Mouse (Mus musculus) CH12.LX (cell line): ENCODE data around the gene Kif11. TPM values are rescaled to one million over a fixed set of nuclear protein-coding genes. Genes with fewer than 3 reads are reported as not detected.

Experiments
- DNase-seq: peaks from one replicate; pipeline ENCODE4 v3.0.0-alpha.2; 2013; ENCODE audit errors: extremely low read depth
- H3K27ac ChIP-seq: 2 replicates; pipeline ENCODE4 v1.5.1; 2012; ENCODE audit warnings: low read depth, mild to moderate bottlenecking, control low read depth, moderate library complexity; ENCODE audit not compliant: insufficient read depth
- H3K27me3 ChIP-seq: replicated peaks from 2 replicates; pipeline ENCODE3; 2012; ENCODE audit warnings: inconsistent platforms
- H3K36me3 ChIP-seq, 2 experiments: replicated peaks in 1 of 2; 2 replicates each; pipeline versions ENCODE3 to v1.6.1; 2012; ENCODE audit warnings: inconsistent platforms in 1 of 2, low read length in 1 of 2, mild to moderate bottlenecking in 1 of 2, mixed read lengths in 1 of 2, moderate library complexity in 1 of 2; ENCODE audit not compliant: control insufficient read depth in 1 of 2, insufficient read depth in 1 of 2
- H3K4me1 ChIP-seq, 2 experiments: 2 replicates each; pipeline ENCODE4 v1.6.1; 2012; ENCODE audit warnings: inconsistent platforms in 1 of 2, moderate library complexity in 1 of 2; ENCODE audit not compliant: insufficient read depth in 2 of 2, control insufficient read depth in 1 of 2
- H3K4me2 ChIP-seq: 2 replicates; pipeline ENCODE4 v1.6.1; 2012; ENCODE audit warnings: low read depth, mild to moderate bottlenecking, control low read depth; ENCODE audit not compliant: poor library complexity, insufficient read depth, severe bottlenecking
- H3K4me3 ChIP-seq, 3 experiments: fragments of 150-350 bp in 1 of 3; sonication (generic) in 1 of 3; replicated peaks in 1 of 3; 2 replicates each; pipeline versions ENCODE3 to v1.5.1; 2011 to 2012; ENCODE audit warnings: low read depth in 2 of 3, low read length in 2 of 3, mild to moderate bottlenecking in 2 of 3, moderate library complexity in 2 of 3, control low read depth in 1 of 3, improper control_type of control experiment in 1 of 3, inconsistent platforms in 1 of 3, mixed read lengths in 1 of 3; ENCODE audit not compliant: poor library complexity in 1 of 3
- H3K79me2 ChIP-seq: replicated peaks from 2 replicates; pipeline ENCODE4 v1.6.1; 2012; ENCODE audit warnings: mild to moderate bottlenecking, moderate library complexity; ENCODE audit not compliant: control insufficient read depth, poor library complexity, insufficient read depth, severe bottlenecking; ENCODE audit errors: extremely low read depth
- H3K9ac ChIP-seq: 2 replicates; pipeline ENCODE4 v1.6.1; 2012; ENCODE audit warnings: low read depth, mild to moderate bottlenecking, control low read depth, moderate library complexity; ENCODE audit not compliant: insufficient read depth
- H3K9me3 ChIP-seq: replicated peaks from 2 replicates; pipeline ENCODE3; 2012; ENCODE audit warnings: low read length, inconsistent platforms, mixed read lengths
- BHLHE40 ChIP-seq: IDR thresholded peaks from 2 replicates; pipeline ENCODE4 v1.6.1; 2011; ENCODE audit warnings: mild to moderate bottlenecking, low read depth, low read length, improper control_type of control experiment
- CHD1 ChIP-seq: IDR thresholded peaks from 2 replicates; pipeline ENCODE4 v1.6.1; 2012; ENCODE audit warnings: low read depth, low read length, improper control_type of control experiment, inconsistent platforms
- CHD2 ChIP-seq: IDR thresholded peaks from 2 replicates; pipeline ENCODE4 v1.6.1; 2011; ENCODE audit warnings: low read length, improper control_type of control experiment
- CTCF ChIP-seq, 2 experiments: IDR thresholded peaks in 1 of 2; conservative IDR thresholded peaks in 1 of 2; 2 replicates each; pipeline ENCODE4 v1.5.1; 2011 to 2012; ENCODE audit warnings: low read depth in 2 of 2, low read length in 2 of 2, improper control_type of control experiment in 1 of 2, inconsistent platforms in 1 of 2, mild to moderate bottlenecking in 1 of 2, moderate library complexity in 1 of 2
- E2F4 ChIP-seq: IDR thresholded peaks from 2 replicates; pipeline ENCODE4 v1.6.1; 2011; ENCODE audit warnings: low read depth, low read length, improper control_type of control experiment; ENCODE audit not compliant: insufficient replicate concordance
- ELF1 ChIP-seq: IDR thresholded peaks from 2 replicates; pipeline ENCODE4 v1.6.1; 2014; ENCODE audit warnings: low read depth, mild to moderate bottlenecking, inconsistent platforms, low read length, improper control_type of control experiment
- EP300 ChIP-seq: IDR thresholded peaks from 2 replicates; pipeline ENCODE4 v1.6.1; 2011; ENCODE audit warnings: low read length, improper control_type of control experiment
- ETS1 ChIP-seq: conservative IDR thresholded peaks from 2 replicates; pipeline ENCODE4 v1.6.1; 2012; ENCODE audit warnings: low read depth, mild to moderate bottlenecking, inconsistent platforms, low read length, improper control_type of control experiment, moderate library complexity
- GABPA ChIP-seq: IDR thresholded peaks from 2 replicates; pipeline ENCODE4 v1.6.1; 2012; ENCODE audit warnings: low read depth, low read length, improper control_type of control experiment, inconsistent platforms; ENCODE audit not compliant: insufficient replicate concordance
- HCFC1 ChIP-seq: IDR thresholded peaks from 2 replicates; pipeline ENCODE4 v1.6.1; 2012; ENCODE audit warnings: low read depth, mild to moderate bottlenecking, inconsistent platforms, low read length, improper control_type of control experiment
- IRF4 ChIP-seq: IDR thresholded peaks from 2 replicates; pipeline ENCODE4 v1.6.1; 2014; ENCODE audit warnings: low read depth, mild to moderate bottlenecking, inconsistent platforms, low read length, improper control_type of control experiment
- JUND ChIP-seq: conservative IDR thresholded peaks from 2 replicates; pipeline ENCODE4 v1.6.1; 2011; ENCODE audit warnings: low read depth, low read length, improper control_type of control experiment
- MAFK ChIP-seq: IDR thresholded peaks from 2 replicates; pipeline ENCODE4 v1.6.1; 2011; ENCODE audit warnings: low read length, improper control_type of control experiment; ENCODE audit not compliant: insufficient replicate concordance
- MAX ChIP-seq: IDR thresholded peaks from 2 replicates; pipeline ENCODE4 v1.6.1; 2011; ENCODE audit warnings: low read length, improper control_type of control experiment
- MAZ ChIP-seq: IDR thresholded peaks from 2 replicates; pipeline ENCODE4 v1.6.1; 2012; ENCODE audit warnings: low read depth, mild to moderate bottlenecking, inconsistent platforms, low read length, improper control_type of control experiment, moderate library complexity
- MEF2A ChIP-seq: IDR thresholded peaks from 2 replicates; pipeline ENCODE4 v1.6.1; 2014; ENCODE audit warnings: low read depth, mild to moderate bottlenecking, inconsistent platforms, low read length, improper control_type of control experiment, borderline replicate concordance
- MXI1 ChIP-seq: IDR thresholded peaks from 2 replicates; pipeline ENCODE4 v1.6.1; 2011; ENCODE audit warnings: mild to moderate bottlenecking, low read depth, low read length, improper control_type of control experiment
- MYC ChIP-seq: IDR thresholded peaks from 2 replicates; pipeline ENCODE4 v1.6.1; 2011; ENCODE audit warnings: low read depth, mild to moderate bottlenecking, improper control_type of control experiment, low read length
- NELFE ChIP-seq: IDR thresholded peaks from 2 replicates; pipeline ENCODE4 v1.6.1; 2011; ENCODE audit warnings: low read depth, low read length, improper control_type of control experiment
- POLR2A ChIP-seq: IDR thresholded peaks from 2 replicates; pipeline ENCODE4 v1.6.1; 2011; ENCODE audit warnings: low read depth, mild to moderate bottlenecking, improper control_type of control experiment, low read length
- POLR2AphosphoS2 ChIP-seq: IDR thresholded peaks from 2 replicates; pipeline ENCODE4 v1.6.1; 2011; ENCODE audit warnings: low read depth, low read length, improper control_type of control experiment
- RAD21 ChIP-seq: IDR thresholded peaks from 2 replicates; pipeline ENCODE4 v1.6.1; 2011; ENCODE audit warnings: low read depth, mild to moderate bottlenecking, low read length, improper control_type of control experiment, moderate library complexity
- SIN3A ChIP-seq: IDR thresholded peaks from 2 replicates; pipeline ENCODE4 v1.6.1; 2012; ENCODE audit warnings: low read length, improper control_type of control experiment, inconsistent platforms
- SMC3 ChIP-seq: IDR thresholded peaks from 2 replicates; pipeline ENCODE4 v1.6.1; 2011; ENCODE audit warnings: low read depth, low read length, improper control_type of control experiment
- TBP ChIP-seq: conservative IDR thresholded peaks from 2 replicates; pipeline ENCODE4 v1.6.1; 2011; ENCODE audit warnings: low read depth, low read length, improper control_type of control experiment
- TCF12 ChIP-seq: IDR thresholded peaks from 2 replicates; pipeline ENCODE4 v1.6.1; 2014; ENCODE audit warnings: low read depth, mild to moderate bottlenecking, inconsistent platforms, low read length, improper control_type of control experiment
- UBTF ChIP-seq: IDR thresholded peaks from 2 replicates; pipeline ENCODE4 v1.6.1; 2012; ENCODE audit warnings: low read depth, mild to moderate bottlenecking, inconsistent platforms, low read length, improper control_type of control experiment, moderate library complexity
- USF1 ChIP-seq: IDR thresholded peaks from 2 replicates; pipeline ENCODE4 v1.6.1; 2014; ENCODE audit warnings: low read depth, mild to moderate bottlenecking, inconsistent platforms, low read length, improper control_type of control experiment
- USF2 ChIP-seq: conservative IDR thresholded peaks from 2 replicates; pipeline ENCODE4 v1.6.1; 2011; ENCODE audit warnings: low read depth, low read length, improper control_type of control experiment
- ZC3H11A ChIP-seq: IDR thresholded peaks from 2 replicates; pipeline ENCODE4 v1.6.1; 2012; ENCODE audit warnings: low read depth, mild to moderate bottlenecking, inconsistent platforms, low read length, improper control_type of control experiment
- ZKSCAN1 ChIP-seq: IDR thresholded peaks from 2 replicates; pipeline ENCODE4 v1.6.1; 2012; ENCODE audit warnings: low read depth, inconsistent platforms, low read length, improper control_type of control experiment, borderline replicate concordance
- ZNF384 ChIP-seq: IDR thresholded peaks from 2 replicates; pipeline ENCODE4 v1.6.1; 2012; ENCODE audit warnings: low read depth, low read length, improper control_type of control experiment, inconsistent platforms
- dilution Hi-C: fragments of 300-500 bp; cut with MboI; formaldehyde crosslinking; loops from 2 replicates; pipeline ENCODE4 v1.14.3; 2020; ENCODE audit warnings: low sequenced_read_pairs; ENCODE audit not compliant: extremely low pct_unique_long_range_greater_than_20kb, extremely low pct_ligation_motif_present
- in situ Hi-C: fragments of 300-500 bp; cut with MboI; formaldehyde crosslinking; loops from 3 replicates; pipeline ENCODE4 v1.14.3; 2019; ENCODE audit warnings: low sequenced_read_pairs, low pct_ligation_motif_present, low pct_unique_long_range_greater_than_20kb, mixed read lengths
- polyA plus RNA-seq: library from polyadenylated mRNA; unstranded; fragments of >175 nt; gene quantifications from 2 replicates; pipeline ENCODE4 v1.2.1, GENCODE M21; 2012; ENCODE audit warnings: low read depth; ENCODE audit not compliant: insufficient read length
- total RNA-seq, 2 experiments: library from RNA; depleted of rRNA; stranded (reverse); fragments of 300-350 nt in 1 of 2; fragments of >200 nt in 1 of 2; gene quantifications; 2 replicates each; pipeline ENCODE4 v1.2.3; 2012 to 2014

Gene Kif11
- total and polyA plus RNA-seq, 3 experiments = 61.7 to 144 (median 67.8) TPM

DNA sequence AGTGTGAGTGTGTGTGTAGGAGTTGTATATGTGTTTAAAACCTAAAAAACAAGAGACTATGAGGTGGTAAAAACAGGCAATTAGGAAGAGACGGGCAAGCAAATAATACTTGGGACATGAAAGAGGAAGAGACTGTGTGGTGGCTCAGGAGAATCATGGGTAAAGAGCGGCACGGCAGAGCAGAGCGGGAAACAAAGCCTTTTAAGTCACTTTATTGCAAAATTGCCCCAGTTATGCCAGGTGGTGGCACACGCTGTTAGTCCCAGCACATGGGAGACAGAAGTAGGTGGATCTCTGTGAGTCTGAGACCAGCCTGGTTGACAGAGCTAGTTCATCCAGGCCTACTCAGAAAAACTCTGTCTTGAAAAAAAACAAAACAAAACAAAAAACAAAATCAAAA, 5.8 kb upstream of the Kif11 start:
- in situ Hi-C loops (no loop called here), dilution Hi-C loops (no loop called here)
- 0 out of 4 replicates have a peak, but pooled peaks cover 0 to 2% of the 10 kb centered on the region in 2 experiments for H3K4me1 ChIP-seq
- peaks cover 3% of the 10 kb centered on the region; the same call in 1 of the 2 replicates for H3K79me2 ChIP-seq
- no peaks in the 10 kb centered on the region for H3K27me3 ChIP-seq
- no peak for TF ChIP-seq TCF12
- no peak for TF ChIP-seq UBTF
- H3K4me3 ChIP-seq = no peak overlapping the region
- DNase-seq = no peak
- H3K9me3 ChIP-seq = no peaks in the 10 kb centered on the region
- H3K36me3 ChIP-seq = no peaks in the 10 kb centered on the region
- H3K27ac ChIP-seq = no peak overlapping the region
- no peak overlapping the region for H3K4me2 ChIP-seq
- no peak overlapping the region for H3K9ac ChIP-seq

DNA sequence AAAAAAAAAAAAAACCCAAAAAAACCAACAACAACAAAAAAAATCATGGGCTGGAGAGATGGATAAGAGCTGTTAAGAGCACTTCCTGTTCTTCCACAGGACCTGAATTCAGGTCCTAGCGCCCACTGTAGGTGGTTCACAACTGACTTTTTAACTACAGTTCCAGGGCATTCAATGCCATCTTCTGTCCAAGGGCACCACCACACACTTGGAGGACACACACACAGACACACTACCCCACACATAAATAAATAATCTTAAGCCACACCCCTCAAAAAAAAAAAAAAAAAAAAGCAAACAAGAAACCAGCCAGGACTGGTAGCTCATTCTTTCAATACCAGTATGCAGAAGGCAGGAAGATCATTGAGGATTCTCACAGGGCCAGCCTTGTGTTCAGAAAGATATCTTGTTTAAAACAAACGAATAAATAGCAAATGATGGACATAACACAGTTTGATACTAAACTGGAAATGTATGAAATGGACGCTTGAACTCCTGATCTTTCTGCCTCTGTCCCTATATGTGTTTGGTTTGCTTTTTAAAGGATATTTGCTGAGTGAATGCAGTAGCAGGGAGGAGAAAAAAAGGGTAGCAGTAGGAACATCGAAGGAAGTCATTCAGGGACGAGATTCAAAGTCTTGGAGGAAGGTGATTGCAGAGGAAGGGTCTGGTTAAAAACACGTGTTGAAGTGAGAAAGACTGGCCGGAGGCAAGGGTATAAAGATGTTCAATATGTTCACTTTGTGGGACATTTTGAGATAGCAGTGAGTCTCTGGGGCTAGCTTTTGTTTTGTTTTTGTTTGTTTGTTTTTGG, 1.1 kb upstream of the Kif11 start:
- in situ Hi-C loops (no loop called here), dilution Hi-C loops (no loop called here)
- peak overlapping the region; percentile 93 for H3K4me2 ChIP-seq
- H3K4me1 ChIP-seq = peaks cover under 1 to 14% of the 10 kb centered on the region in 2 experiments; a peak in 3 of 4 replicates
- H3K9ac ChIP-seq = peak overlapping the region; percentile 84
- peak overlapping the region; percentile 76 to 93 (median 93) for H3K4me3 ChIP-seq
- H3K27ac ChIP-seq = peak overlapping the region; percentile 67; the same call in 1 of the 2 replicates
- H3K9me3 ChIP-seq = no peaks in the 10 kb centered on the region
- no peaks in the 10 kb centered on the region for H3K27me3 ChIP-seq
- peak; percentile 38 for DNase-seq
- H3K79me2 ChIP-seq = peaks cover 39% of the 10 kb centered on the region
- peaks cover 0 to 5% of the 10 kb centered on the region in 2 experiments for H3K36me3 ChIP-seq
- TF ChIP-seq UBTF (no peak), MYC (peak; percentile 76), SMC3 (no peak), GABPA (no peak), POLR2A (no peak), ZNF384 (peak; percentile 86), ZKSCAN1 (no peak), MEF2A (no peak), MAX (peak; percentile 63; the same call in 1 of the 2 replicates), IRF4 (no peak), TBP (no peak), CHD1 (0 out of 2 replicates have a peak, but pooled peaks have one; percentile 27), ETS1 (no peak), BHLHE40 (no peak), SIN3A (no peak), ELF1 (peak; percentile 31), USF1 (no peak), MAFK (no peak), USF2 (no peak), E2F4 (no peak), POLR2AphosphoS2 (no peak), CTCF (conservative IDR thresholded peaks at IDR 0.05 in 1 of 2, IDR thresholded peaks at IDR 0.05 in 1 of 2; ENCODE audit: low read depth in 2 of 2, low read length in 2 of 2) (peak in 1 of 2 experiments; percentile 47; a peak in 2 of 4 replicates), JUND (no peak), RAD21 (no peak; the same call in none of the 2 replicates), HCFC1 (no peak), CHD2 (no peak), TCF12 (no peak), NELFE (no peak), EP300 (no peak), MAZ (no peak), ZC3H11A (no peak), MXI1 (peak; percentile 62)
